Mouse (Mus musculus) limb, embryonic 12.5 days (tissue): Measurements from ENCODE around the gene Lxn. TPM values are rescaled to one million over a fixed set of nuclear protein-coding genes. Genes with fewer than 3 reads are reported as not detected.

Experiments used
- ATAC-seq: fragments of 200-750 bp; cut with Nextera tagmentation; 2 replicates; pipeline ENCODE4 v1.8.0; 2017; ENCODE audit warnings: low read depth, moderate TSS enrichment; ENCODE audit not compliant: insufficient number of reproducible peaks, insufficient read depth, low FRiP score, low TSS enrichment
- H3K27ac ChIP-seq: fragments of 300-500 bp; sonication (generic); 2 replicates; pipeline ENCODE4 v1.5.1; 2016; ENCODE audit warnings: mild to moderate bottlenecking, moderate library complexity
- H3K27me3 ChIP-seq: fragments of 300-500 bp; sonication (generic); 2 replicates; pipeline ENCODE4 v1.6.1; 2016; ENCODE audit warnings: mild to moderate bottlenecking, moderate library complexity
- H3K36me3 ChIP-seq: fragments of 300-500 bp; sonication (generic); 2 replicates; pipeline ENCODE4 v1.6.1; 2016; ENCODE audit warnings: mild to moderate bottlenecking, moderate library complexity
- H3K4me1 ChIP-seq: fragments of 300-500 bp; sonication (generic); replicated peaks from 2 replicates; pipeline ENCODE4 v1.6.1; 2016
- H3K4me2 ChIP-seq: fragments of 300-500 bp; sonication (generic); 2 replicates; pipeline ENCODE4 v1.6.1; 2016; ENCODE audit warnings: mild to moderate bottlenecking, moderate library complexity
- H3K4me3 ChIP-seq: fragments of 300-500 bp; sonication (generic); replicated peaks from 2 replicates; pipeline ENCODE4 v1.5.1; 2016; ENCODE audit warnings: mild to moderate bottlenecking
- H3K9ac ChIP-seq: fragments of 300-500 bp; sonication (generic); replicated peaks from 2 replicates; pipeline ENCODE4 v1.6.1; 2016; ENCODE audit warnings: mild to moderate bottlenecking, moderate library complexity
- H3K9me3 ChIP-seq: fragments of 300-500 bp; sonication (generic); 2 replicates; pipeline ENCODE4 v1.6.1; 2016; ENCODE audit warnings: mild to moderate bottlenecking, moderate library complexity
- WGBS: fragments of 180-500 bp; shearing (Covaris S2); methylation state at CpG from one replicate; pipeline ENCODE4 v1.1.7; 2016; 5-methylcytosine and 5-hydroxymethylcytosine counted together
- polyA plus RNA-seq: library from polyadenylated mRNA; unstranded; fragments of >200 nt; fragmentation: Nextera tagmentation; extraction: Ambion mirVana; gene quantifications from 2 replicates; pipeline ENCODE4 v1.2.1, GENCODE M21; 2016

Lxn gene
- polyA plus RNA-seq, 1 experiment from 2014 or later: 102 TPM

DNA sequence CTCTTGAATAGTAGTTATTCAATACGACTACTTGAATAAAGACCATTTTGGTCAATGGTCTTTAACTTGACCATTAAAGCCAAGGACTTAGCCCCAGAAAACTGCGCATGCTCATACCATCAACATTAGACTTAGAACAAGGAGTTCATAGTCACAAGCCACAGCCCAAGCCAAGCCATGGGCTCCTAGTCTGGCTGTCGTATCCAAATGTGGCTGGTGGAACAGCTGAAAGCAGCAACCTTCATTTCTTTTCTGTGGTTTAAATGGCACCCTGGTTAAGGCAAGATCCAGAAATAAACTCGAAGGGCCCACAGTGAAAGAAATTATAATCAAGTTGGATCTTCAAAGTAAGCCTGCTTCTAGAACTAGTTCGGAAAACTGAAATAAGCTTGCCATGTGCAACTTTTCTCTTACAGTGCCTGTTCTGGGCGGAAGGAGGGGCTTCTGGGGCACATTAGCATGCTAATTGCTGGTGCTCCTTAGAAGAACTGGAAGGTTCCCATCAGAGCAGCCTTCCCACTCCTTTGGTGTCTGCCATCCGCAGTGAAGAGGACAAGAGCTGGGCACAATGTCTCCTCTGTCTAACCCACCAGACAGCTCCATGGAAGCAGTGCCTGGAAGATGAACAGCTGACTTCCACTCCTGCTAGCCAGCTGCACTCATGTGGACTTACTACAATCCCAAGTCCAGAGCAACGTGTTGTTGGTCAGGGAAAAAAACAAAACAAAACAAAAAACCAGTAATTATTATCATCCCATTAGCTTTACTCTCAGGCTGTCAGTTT, 28.6 kb upstream of the Lxn start:
- Histone ChIP-seq H3K9ac (no peak overlapping the region), H3K4me3 (no peak overlapping the region), H3K36me3 (no peaks in the 10 kb centered on the region), H3K27me3 (no peaks in the 10 kb centered on the region), H3K27ac (no peak overlapping the region), H3K4me2 (no peak overlapping the region), H3K9me3 (no peaks in the 10 kb centered on the region), H3K4me1 (peaks cover 12% of the 10 kb centered on the region)
- whole genome bisulfite sequencing: 86% methylated on average over 8 of the region's 8 CpGs
- ATAC-seq: no peak

GRCm38 (mm10) chr3:67490156-67490555, 26.4 kb upstream of the Lxn start:
- H3K9me3 ChIP-seq: no peaks in the 10 kb centered on the region
- no peak overlapping the region for H3K4me2 ChIP-seq
- 43% methylated on average over 4 of the region's 4 CpGs for WGBS
- H3K27me3 ChIP-seq: no peaks in the 10 kb centered on the region
- H3K4me3 ChIP-seq: no peak overlapping the region
- no peak overlapping the region for H3K27ac ChIP-seq
- H3K36me3 ChIP-seq: no peaks in the 10 kb centered on the region
- no peak for ATAC-seq
- peaks cover 12% of the 10 kb centered on the region for H3K4me1 ChIP-seq
- no peak overlapping the region for H3K9ac ChIP-seq

DNA sequence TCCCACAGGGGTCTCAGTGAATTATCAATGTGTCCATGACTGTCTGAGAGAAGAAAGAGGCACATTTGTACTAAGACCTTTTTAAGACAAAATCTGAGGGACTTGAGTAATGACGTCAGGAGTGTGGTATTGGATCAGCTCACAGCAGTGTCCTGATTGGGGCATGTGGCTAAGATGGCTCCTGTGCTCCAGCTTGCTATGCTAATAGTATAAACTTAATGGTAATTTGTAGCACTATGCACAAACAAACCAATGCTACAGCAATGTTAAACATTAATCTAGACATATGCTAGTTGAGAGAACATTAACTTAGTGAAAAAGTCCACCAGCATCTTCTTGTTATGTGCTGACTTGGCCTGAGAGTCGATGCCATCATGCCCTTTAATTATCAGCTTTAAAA, 21.5 kb upstream of the Lxn start:
- Histone ChIP-seq H3K27ac (no peak overlapping the region), H3K4me1 (peaks cover 2% of the 10 kb centered on the region; the same call in 1 of the 2 replicates), H3K27me3 (no peaks in the 10 kb centered on the region), H3K4me3 (no peak overlapping the region), H3K9ac (no peak overlapping the region), H3K36me3 (no peaks in the 10 kb centered on the region), H3K9me3 (no peaks in the 10 kb centered on the region), H3K4me2 (no peak overlapping the region)
- WGBS: 82% methylated on average over 2 of the region's 2 CpGs
- no peak for ATAC-seq

- Histone ChIP-seq H3K4me3 (no peak overlapping the region), H3K9me3 (no peaks in the 10 kb centered on the region), H3K4me1 (peaks cover 2% of the 10 kb centered on the region; the same call in 1 of the 2 replicates), H3K27ac (no peak overlapping the region), H3K27me3 (no peaks in the 10 kb centered on the region), H3K4me2 (no peak overlapping the region), H3K9ac (no peak overlapping the region), H3K36me3 (peaks cover 12% of the 10 kb centered on the region; the same call in 1 of the 2 replicates)
- no peak for ATAC-seq
- WGBS: 91% methylated on average over 10 of the region's 10 CpGs
Measured at GRCm38 (mm10) chr3:67482400-67482799, 18.7 kb upstream of the Lxn start.

GRCm38 (mm10) chr3:67479806-67480205, 16.1 kb upstream of the Lxn start:
- no peak for ATAC-seq
- no peaks in the 10 kb centered on the region for H3K27me3 ChIP-seq
- H3K36me3 ChIP-seq: peaks cover 32% of the 10 kb centered on the region
- no peak overlapping the region for H3K27ac ChIP-seq
- H3K4me3 ChIP-seq: no peak overlapping the region
- 0 out of 2 replicates have a peak, but pooled peaks cover 2% of the 10 kb centered on the region for H3K4me1 ChIP-seq
- H3K9me3 ChIP-seq: no peaks in the 10 kb centered on the region
- 93% methylated on average over 11 of the region's 11 CpGs for WGBS
- H3K9ac ChIP-seq: no peak overlapping the region
- no peak overlapping the region for H3K4me2 ChIP-seq

GRCm38 (mm10) chr3:67473438-67473837, 9.7 kb upstream of the Lxn start:
- no peak overlapping the region for H3K4me3 ChIP-seq
- H3K4me1 ChIP-seq: no peaks in the 10 kb centered on the region
- no peak overlapping the region for H3K27ac ChIP-seq
- no peak for ATAC-seq
- H3K4me2 ChIP-seq: no peak overlapping the region
- H3K36me3 ChIP-seq: peaks cover 54% of the 10 kb centered on the region
- no peak overlapping the region for H3K9ac ChIP-seq
- 83% methylated on average over 6 of the region's 6 CpGs for WGBS
- H3K27me3 ChIP-seq: no peaks in the 10 kb centered on the region
- no peaks in the 10 kb centered on the region for H3K9me3 ChIP-seq

GRCm38 (mm10) chr3:67471408-67472127, 7.8 kb upstream of the Lxn start:
- Histone ChIP-seq H3K4me3 (no peak overlapping the region), H3K27me3 (no peaks in the 10 kb centered on the region), H3K9me3 (no peaks in the 10 kb centered on the region), H3K4me2 (no peak overlapping the region), H3K4me1 (no peaks in the 10 kb centered on the region), H3K9ac (no peak overlapping the region), H3K36me3 (peaks cover 50% of the 10 kb centered on the region), H3K27ac (no peak overlapping the region)
- ATAC-seq: no peak
- WGBS: 86% methylated on average over 4 of the region's 4 CpGs

DNA sequence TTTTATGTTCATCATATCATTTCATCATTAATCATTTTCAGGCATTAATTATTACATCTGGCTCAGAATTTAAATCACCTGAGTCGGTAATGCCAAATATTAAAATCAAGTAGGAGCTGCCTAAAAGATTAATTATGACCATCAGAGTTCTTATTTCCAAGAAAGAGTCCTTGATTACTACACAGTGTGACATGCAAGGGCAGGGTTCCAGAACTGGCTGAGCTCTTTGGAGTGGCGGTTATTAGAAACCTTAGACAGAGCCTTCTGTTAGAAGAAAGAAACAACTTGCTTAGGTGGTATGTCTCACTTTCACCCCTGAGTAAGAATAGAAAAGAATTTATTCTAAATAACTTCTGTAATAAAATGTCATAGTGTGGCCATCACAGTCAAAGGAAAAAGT, 3.6 kb upstream of the Lxn start:
- no peaks in the 10 kb centered on the region for H3K9me3 ChIP-seq
- ATAC-seq: no peak
- H3K4me1 ChIP-seq: peaks cover 8% of the 10 kb centered on the region
- H3K27me3 ChIP-seq: no peaks in the 10 kb centered on the region
- peaks cover 22% of the 10 kb centered on the region; the same call in 1 of the 2 replicates for H3K36me3 ChIP-seq
- no peak overlapping the region for H3K4me3 ChIP-seq
- 77% methylated on average over 2 of the region's 2 CpGs for WGBS
- no peak overlapping the region for H3K27ac ChIP-seq
- H3K4me2 ChIP-seq: no peak overlapping the region
- no peak overlapping the region for H3K9ac ChIP-seq

GRCm38 (mm10) chr3:67466576-67466975, 2.9 kb upstream of the Lxn start:
- no peak overlapping the region for H3K4me3 ChIP-seq
- H3K36me3 ChIP-seq: peaks cover 19% of the 10 kb centered on the region; the same call in 1 of the 2 replicates
- no peak overlapping the region for H3K4me2 ChIP-seq
- 96% methylated on average over 5 of the region's 5 CpGs for WGBS
- no peaks in the 10 kb centered on the region for H3K9me3 ChIP-seq
- H3K4me1 ChIP-seq: peaks cover 15% of the 10 kb centered on the region
- H3K9ac ChIP-seq: no peak overlapping the region
- H3K27me3 ChIP-seq: no peaks in the 10 kb centered on the region
- ATAC-seq: no peak
- H3K27ac ChIP-seq: no peak overlapping the region

- H3K4me3 ChIP-seq: peak overlapping the region; percentile 67
- WGBS: 1% methylated on average over 12 of the region's 12 CpGs
- H3K4me2 ChIP-seq: peak overlapping the region; percentile 71
- H3K9ac ChIP-seq: peak overlapping the region; percentile 78
- H3K4me1 ChIP-seq: peaks cover 17% of the 10 kb centered on the region
- H3K9me3 ChIP-seq: no peaks in the 10 kb centered on the region
- H3K36me3 ChIP-seq: peaks cover 30% of the 10 kb centered on the region
- H3K27ac ChIP-seq: peak overlapping the region; percentile 86
- no peaks in the 10 kb centered on the region for H3K27me3 ChIP-seq
- ATAC-seq: peak; percentile 53; the same call in 1 of the 2 replicates
Measured at GRCm38 (mm10) chr3:67463001-67463400, 725 bp downstream of the Lxn start.

DNA sequence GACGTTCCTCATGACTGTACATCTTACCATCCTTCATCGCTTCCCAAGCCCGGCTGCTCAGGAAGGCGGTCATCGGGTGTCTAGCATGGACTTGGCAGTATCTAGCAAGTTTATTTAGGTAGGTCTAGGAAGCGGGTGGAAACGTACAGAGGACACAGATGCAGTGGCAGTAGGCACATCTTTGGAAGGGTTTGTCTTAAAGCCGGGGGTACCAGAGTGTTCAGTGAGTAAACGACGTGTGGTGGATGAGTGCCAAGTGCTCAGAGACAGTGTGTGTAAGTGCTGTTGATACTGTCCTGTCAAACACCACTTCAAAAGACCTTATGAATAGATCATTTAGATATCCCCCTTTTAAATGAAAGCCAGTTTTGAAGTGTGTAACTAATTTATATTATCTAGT, 1.1 kb downstream of the Lxn start:
- WGBS: 48% methylated on average over 10 of the region's 10 CpGs
- H3K27ac ChIP-seq: peak overlapping the region; percentile 86; the same call in 1 of the 2 replicates
- H3K9ac ChIP-seq: peak overlapping the region; percentile 78
- H3K4me3 ChIP-seq: peak overlapping the region; percentile 67
- H3K9me3 ChIP-seq: no peaks in the 10 kb centered on the region
- H3K27me3 ChIP-seq: no peaks in the 10 kb centered on the region
- H3K36me3 ChIP-seq: peaks cover 32% of the 10 kb centered on the region
- H3K4me2 ChIP-seq: peak overlapping the region; percentile 71
- ATAC-seq: no peak
- peaks cover 17% of the 10 kb centered on the region for H3K4me1 ChIP-seq
